Mouse (Mus musculus) adrenal gland, adult 8-10 months (tissue): ENCODE measurements around the gene Klkb1. TPM values are rescaled to one million over a fixed set of nuclear protein-coding genes. Genes with fewer than 3 reads are reported as not detected.
A peak's percentile ranks its signal among the peaks of the same experiment; 100 is the strongest.

ENCODE experiments used
- DNase-seq: peaks from one replicate; pipeline ENCODE4 v3.0.0; 2022
- total RNA-seq, 4 experiments: library from RNA; stranded (reverse); gene quantifications; 2 replicates each; pipeline ENCODE4 v1.2.4; 2022

Gene Klkb1
- total RNA-seq, 4 experiments from 2014 or later, result 0.06 to 0.16 (median 0.07) TPM; not detected in 1

DNA sequence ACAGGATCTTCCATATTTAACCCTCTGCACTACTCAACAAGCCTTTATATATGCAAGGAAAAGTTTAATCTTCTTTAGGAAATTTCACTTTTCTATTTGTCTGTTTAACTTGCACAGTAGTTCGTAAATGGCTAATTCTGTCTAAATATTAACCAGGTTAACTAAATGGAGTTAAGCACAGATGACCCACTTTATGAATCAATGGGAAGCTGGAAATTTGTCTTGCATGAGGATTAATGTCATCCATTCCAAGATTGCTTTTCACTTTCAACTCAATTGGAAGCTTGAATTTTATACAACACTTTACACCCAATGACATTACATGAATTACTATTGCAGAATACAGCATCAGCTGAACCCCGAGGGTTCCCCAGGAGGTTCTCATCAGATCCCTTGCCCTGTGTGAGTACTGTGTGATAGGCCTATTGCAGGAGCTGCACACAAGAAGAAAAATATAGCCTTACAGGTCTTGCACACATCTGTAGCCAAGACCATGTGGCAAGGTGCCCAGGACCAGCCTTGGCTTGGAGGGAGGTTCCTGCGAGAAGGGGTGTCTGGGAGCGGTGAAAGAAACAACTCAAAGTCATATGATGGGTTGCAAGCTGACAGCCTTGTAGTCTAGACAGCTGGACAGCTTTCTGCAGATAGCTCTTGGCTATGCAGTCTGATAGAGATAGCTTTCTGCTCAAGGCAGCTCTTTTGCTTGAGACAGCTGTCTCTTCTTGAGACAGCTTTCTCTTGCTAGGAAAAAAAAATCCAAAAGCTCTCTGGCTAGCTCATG lies 26.9 kb downstream of the Klkb1 start:
- peak; percentile 15 for DNase-seq

DNA sequence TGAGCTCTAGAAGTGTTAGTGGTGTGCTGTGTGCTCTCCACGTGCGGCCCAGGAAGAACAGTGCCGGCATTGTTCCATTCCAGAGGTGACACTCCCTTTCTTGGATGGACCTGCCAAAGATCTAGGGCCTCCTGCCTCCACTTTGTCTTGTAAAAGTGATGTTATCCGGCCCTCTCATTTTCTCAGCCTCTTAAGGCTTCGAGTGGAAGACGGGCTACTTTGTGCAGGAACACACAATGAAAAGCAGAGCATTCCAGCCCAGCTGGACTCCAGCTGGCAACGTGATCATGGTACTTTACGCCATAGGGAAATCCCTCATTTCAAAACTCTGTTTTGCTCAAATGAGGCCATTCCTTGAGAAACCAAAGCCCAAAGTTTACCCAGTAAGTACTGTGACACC lies 27.7 kb downstream of the Klkb1 start:
- DNase-seq, result no peak

DNA sequence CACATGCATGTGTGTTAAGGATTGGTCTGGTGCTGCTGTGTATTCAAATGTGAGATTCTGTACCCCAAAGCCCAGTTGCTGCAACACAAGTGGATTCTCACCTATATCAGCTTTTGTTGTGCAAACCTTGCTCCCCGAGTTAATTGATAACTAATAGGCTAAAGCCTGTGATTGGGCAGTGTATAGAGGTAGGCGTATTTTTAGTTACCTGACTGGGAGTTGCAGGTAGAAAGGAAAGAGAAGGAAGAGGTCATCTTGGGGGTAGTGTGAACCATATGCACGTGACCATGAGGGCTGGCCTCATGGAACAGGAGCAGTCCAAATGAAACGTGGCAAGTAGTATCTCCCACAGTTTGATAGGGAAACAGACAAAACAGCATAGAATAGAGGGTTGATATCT lies 29.7 kb downstream of the Klkb1 start:
- DNase-seq, result no peak

DNA sequence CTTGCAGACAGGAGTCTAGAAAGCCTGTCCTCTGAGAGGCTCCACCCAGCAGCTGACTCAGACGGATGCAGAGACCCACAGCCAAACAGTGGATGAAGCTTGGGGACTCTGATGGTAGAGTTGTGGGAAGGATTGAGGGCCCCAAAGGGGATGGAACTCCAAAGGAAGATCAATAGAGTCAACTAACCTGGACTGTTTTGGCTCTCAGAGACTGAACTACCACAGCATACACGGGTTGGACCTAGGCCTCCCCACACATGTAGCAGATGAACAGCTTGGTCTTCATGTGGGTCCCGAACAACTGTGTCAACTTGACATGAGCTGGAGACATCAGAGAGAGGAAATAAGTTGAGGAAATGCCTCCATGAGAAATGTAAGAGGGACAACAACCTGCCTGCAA lies 31.8 kb downstream of the Klkb1 start:
- no peak for DNase-seq

DNA sequence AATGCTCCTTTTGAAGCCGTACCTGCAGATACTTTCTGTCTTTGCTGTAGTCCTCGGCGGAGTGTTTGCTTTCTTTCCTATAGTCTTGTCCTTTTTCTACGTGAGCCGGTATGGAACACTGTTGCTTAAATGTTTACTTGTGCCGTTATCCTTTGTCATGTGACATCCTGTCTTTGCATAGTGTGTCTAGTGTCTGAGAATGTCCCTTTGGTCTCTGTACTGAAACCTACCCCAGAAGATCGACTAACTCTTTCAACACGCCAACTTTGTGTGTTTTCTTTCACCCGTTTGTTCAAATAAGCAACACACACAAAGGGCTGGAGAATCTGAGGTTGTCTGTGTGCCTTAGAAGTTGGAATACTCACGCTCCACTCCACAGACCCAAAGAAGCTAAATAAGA lies 32.7 kb downstream of the Klkb1 start, which contains the start of gene F11:
Gene F11 (minus strand): TSS at position 112 of the 400 bp plus-strand sequence.
- DNase-seq, result no peak

DNA sequence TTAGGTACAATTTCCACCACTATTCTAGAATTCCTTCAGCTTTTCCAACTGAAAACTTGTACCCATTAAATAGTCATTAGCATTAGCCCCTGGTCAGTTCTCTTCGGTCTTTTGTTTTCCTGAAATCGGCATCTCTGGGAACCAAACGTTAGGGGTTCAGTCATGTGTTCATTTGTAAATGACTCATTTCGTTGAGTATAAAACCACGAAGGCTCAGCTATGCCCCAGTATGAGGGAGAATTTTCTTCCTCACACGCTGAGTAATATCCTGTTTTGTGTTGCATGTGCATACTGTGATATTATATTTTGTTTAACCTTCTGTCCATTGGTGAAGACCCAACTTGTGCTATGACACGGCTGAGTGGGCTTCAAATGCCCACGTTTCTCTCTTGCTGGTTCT lies 36.2 kb downstream of the Klkb1 start:
- DNase-seq, result no peak

DNA sequence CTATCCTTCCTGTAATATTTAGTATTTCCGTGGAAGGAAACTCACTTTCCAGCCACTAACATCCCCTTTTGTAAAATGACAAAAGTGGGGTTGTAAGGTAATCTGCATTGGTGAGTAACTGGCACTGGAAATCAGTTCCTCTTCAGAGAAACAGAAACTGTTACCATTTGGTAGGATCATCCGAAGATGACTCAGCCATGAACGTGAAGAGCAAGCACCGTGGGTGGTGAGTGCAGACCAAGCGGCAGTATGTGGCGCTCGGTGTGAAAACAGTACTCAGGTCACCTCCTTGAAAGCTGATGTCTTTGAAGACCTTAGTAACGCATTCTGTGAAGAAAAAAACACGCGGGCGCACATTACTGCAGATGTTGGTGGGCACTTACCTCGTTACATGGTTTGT lies 39.6 kb downstream of the Klkb1 start:
- DNase-seq, result no peak

DNA sequence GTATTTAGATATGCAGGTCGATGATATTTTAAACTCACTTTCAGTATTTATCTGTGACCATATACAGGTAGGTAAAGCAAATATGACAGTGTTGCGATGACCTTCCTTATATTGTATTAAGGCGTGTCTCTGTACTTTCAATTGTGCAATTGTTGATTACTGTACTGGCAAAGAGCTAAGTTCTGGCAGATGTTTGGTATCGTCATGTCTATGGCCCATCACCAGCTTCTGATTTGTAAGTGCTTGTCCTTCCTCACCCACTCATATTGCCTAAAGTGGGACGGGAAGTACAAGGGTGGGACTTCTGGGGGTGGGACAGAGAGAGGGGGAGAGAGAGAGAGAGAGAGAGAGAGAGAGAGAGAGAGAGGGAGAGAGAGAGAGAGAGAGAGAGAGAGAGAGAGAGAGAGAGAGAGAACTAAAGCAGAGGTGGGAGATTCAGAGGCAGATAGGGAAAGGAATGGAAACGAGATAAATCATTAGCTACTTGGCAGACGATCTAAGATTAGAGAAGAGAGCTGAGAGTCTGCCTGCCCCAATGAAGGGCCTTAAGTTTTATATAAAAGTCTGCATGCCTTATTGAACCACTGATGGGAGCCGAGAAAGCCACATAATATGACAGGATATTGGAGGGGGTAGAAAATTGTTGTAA lies 40.3 kb downstream of the Klkb1 start:
- no peak for DNase-seq

DNA sequence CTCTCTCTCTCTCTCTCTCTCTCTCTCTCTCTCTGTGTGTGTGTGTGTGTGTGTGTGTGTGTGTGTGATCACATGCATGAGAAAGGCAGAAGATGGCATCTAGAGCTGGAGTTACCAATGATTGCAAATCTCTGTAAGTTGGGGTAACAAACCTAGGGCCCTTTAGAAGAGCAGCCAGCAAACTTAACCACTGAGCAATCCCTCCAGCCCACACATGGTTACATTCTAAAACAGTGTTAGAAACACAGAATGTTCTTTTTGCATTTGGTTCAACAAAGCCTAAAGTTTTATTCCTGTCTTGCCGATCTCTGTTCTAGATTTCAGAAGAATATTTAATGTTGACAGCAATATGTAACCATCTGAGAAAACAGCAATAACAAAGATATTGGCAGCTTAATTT lies 41.1 kb downstream of the Klkb1 start:
- no peak for DNase-seq

DNA sequence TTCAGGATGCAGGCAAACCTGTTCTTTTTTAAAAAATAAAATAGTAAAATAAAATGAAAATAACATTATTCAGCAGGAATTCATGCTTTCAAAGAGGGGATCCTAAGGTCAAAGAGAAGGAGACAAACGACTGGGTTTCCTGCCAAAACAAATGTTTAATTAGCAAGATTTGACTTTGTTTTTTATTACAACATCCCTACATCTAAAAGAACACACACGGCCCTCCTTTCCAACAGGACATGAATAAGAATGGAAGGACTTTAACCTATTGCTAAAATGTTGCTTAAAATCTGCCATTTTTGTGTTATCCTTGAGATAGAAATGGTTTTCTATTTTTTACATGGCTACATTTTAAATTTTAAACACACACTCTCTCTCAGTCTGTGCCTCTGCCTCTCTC lies 41.5 kb downstream of the Klkb1 start:
- DNase-seq, result no peak

DNA sequence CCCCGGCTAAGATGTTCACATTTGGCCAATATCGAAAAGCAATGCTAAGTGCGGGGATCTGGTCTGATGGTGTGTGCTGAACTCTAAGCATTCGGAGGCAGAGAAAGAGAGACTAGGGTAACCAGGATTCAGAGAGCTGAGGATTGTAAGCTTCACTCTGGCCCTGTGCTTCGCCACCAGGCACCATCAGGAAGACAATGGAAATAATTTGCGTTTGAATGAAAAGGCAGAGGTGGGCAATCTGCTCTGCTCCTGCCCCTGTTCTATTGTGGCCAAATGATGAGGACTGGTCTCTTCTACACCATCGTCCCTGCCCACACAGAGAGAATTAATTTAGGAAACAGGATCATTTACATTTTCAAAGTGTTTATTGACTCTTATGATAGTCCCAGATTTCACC lies 48.4 kb downstream of the Klkb1 start:
- DNase-seq, result no peak

DNA sequence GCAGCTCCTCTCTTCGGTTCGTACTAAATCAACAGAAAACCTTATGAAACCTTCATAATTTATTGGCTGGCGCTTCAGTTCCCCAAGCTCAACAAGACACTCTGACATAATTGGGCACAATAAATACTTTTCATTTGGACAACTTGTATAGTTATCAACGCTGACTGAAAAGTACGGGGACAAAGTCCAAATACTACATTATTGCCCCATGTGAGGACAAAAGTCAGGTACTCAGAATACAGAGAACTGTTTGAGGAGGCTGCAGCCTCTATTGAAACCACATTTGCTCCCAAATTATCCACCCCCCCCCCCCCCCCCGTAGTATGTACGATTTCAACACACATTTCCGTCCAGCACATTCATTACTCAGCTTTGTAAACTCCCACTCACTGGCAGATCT lies 55.3 kb downstream of the Klkb1 start:
- no peak for DNase-seq

DNA sequence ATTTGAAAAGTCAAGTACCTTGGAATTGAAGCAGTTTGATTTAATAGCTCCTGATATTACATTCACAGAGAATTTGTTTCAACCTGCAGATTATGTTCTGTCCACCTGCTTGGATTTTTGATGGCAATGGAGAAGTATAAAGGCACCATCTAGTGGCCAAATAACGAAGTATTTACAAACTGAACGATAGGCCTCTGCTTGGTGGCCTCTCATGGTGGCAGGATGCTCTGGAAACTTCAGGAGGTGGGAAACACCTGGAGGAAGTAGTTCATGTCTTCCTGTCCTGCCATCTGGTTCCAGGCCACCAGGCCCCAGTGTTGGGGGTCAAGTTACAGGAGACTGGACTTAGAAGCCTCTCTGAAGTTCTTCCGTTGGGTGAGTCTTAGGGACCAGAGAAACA lies 56.4 kb downstream of the Klkb1 start:
- DNase-seq, result no peak

DNA sequence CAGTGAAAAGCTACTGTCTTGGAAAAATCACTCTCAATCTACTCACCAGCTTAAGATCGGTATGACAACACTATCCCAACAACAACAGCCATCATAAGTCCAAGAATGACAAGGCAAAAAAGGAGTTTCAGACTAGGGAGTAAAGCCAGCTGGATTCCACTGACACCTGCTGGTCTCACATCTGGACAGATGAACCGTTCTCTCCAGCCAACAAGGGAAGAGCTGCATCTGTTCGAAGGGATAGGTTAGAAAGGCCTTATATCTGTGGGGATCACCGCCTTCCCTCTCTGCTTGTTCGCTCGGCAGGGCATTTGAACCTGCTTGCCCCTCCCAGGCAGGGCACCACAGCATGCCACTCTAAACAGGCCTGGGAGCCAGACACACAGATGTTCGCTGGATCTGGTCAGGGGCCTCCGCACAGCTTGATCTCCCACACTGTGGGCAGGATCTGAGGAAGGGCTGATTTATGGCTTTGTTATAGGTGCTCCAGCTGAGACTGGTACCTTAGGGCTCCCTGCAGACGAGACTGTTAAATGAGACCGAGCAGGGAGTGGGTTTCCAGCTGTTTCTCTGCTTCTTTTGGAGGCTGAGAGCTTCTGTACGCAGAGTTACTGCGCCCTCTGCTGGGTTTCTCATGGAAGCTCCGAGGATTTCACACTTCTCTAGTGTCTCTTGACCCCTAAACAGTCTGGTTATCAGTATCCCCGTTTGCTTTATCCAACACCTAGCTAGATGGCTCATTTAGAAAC lies 58.3 kb downstream of the Klkb1 start:
- peak; percentile 2 for DNase-seq

DNA sequence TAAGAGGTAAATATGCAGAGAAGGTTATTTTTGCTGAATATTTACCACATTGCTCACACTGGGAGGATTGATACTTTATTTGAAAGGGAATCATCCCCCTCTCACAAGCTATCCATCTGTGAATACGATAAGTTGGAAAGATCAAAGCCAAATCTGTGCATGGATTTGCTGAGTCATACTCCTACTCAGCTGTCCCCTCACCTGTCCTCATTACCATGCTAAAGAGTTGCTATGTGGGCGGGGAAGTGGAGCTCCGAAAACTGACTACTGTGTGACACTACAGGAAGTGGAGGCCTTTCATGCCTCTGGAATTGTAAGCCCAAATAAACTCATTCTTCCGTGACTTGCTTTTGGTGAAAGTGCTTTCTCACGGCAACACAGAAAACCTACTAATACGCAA lies 59.4 kb downstream of the Klkb1 start:
- no peak for DNase-seq

DNA sequence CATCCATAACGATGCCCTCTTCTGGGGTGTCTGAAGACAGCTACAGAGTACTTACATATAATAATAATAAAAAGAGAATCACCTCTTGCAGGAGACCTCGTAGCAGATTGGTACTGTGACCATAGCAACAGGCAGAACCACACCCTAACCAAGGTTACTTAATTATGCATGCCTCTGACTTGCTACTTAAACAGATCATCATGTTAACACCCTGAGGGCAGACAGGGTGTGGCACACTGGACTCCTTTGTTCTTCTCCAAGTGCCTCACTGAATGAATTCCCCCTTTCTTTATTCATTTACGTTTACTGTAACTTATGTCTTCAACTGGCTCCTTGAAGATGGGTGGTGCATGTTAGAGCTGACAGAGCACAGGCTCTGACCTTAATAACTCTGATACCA lies 61.4 kb downstream of the Klkb1 start:
- DNase-seq, result no peak

Other genes with a start within 250 kb of the Klkb1 start
- not detected for gene Mtnr1a, start 225.7 kb downstream of the Klkb1 start, total RNA-seq
- gene F11, start 32.8 kb downstream of the Klkb1 start, total RNA-seq, result under 1 TPM in 1 of 4 experiments, not detected in 3; 0.12 TPM
- gene Gm45753, start 13.6 kb upstream of the Klkb1 start, total RNA-seq, result under 1 TPM in 1 of 4 experiments, not detected in 3; 0.10 TPM
- gene Cyp4v3, start 38.4 kb upstream of the Klkb1 start, total RNA-seq, result 10 to 100 TPM; 24.4 to 34.4 (median 27.8) TPM
- gene Fam149a, start 87.4 kb upstream of the Klkb1 start, total RNA-seq, result 10 to 100 TPM; 11.4 to 13.9 (median 12.5) TPM
- gene Tlr3, start 116.2 kb upstream of the Klkb1 start, total RNA-seq, result 10 to 100 TPM in 2 of 4 experiments, 1 to 10 TPM in 2; 4.5 to 11.1 (median 9.4) TPM
- 100 to 1,000 TPM; 134 to 286 (median 185) TPM for gene Sorbs2, start 212.9 kb upstream of the Klkb1 start, total RNA-seq